Mouse (Mus musculus): Measurements from ENCODE around the gene Usp24.
"Not testable (repeated sequence)": the region's sequence is repeated elsewhere in the genome, so short reads cannot be mapped to it uniquely, and the experiment has no call there.

Gene Usp24

GRCm38 (mm10) chr4:106333584-106333983, 17.6 kb downstream of the Usp24 start:
- no peak for DNase-seq (ENCODE audit: low read depth, low spot score)
- Histone ChIP-seq H3K36me3 (ENCODE audit: control insufficient read depth, insufficient read depth, low read length, poor library complexity, severe bottlenecking) (no peaks in the 10 kb centered on the region), H3K27me3 (ENCODE audit: control insufficient read depth, insufficient read depth, low read length, poor library complexity, severe bottlenecking) (no peaks in the 10 kb centered on the region)

DNA sequence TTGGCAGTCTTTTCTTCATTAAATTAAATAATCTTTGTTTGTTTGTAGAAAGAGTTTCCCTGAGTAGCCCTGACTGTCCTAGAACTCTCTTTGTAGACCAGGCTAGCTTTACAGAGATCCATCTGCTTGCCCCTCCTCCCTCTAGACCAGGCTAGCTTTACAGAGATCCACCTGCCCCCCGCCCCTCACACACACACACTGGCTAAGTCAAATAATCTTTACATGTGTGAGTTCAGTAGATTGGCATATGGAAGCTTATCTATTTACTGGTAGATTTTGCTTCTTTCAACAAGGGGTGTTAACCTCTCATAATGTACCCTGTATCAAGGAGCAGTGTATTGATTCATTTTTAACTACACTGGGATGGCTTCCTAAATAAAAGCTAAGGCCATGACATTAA, 19.8 kb downstream of the Usp24 start:
- H3K27me3 ChIP-seq (ENCODE audit: control insufficient read depth, insufficient read depth, low read length, poor library complexity, severe bottlenecking) = no peaks in the 10 kb centered on the region
- no peaks in the 10 kb centered on the region for H3K36me3 ChIP-seq (ENCODE audit: control insufficient read depth, insufficient read depth, low read length, poor library complexity, severe bottlenecking)
- no peak for DNase-seq (ENCODE audit: low read depth, low spot score)

DNA sequence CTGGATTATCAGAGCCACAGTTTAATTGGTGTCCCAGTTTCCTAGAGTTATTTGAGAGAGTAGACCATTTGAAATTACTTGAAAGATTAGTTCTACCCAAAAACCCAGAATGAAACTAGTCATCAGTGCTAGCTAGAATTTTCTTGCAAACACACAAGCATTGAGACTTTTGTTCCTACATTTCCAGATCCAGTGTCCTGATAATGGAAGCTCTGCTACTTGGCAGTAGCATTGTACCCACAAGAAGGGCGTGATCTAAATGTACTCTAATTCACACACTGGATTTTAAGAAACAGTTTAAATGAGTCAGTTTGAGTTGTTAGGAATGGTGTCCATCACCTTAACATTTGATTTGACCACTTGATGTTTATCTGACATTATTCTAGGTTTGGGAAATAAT, 31.7 kb downstream of the Usp24 start:
- H3K36me3 ChIP-seq (ENCODE audit: control insufficient read depth, insufficient read depth, low read length, poor library complexity, severe bottlenecking) = peaks cover 10% of the 10 kb centered on the region
- DNase-seq (ENCODE audit: low read depth, low spot score) = no peak

GRCm38 (mm10) chr4:106355025-106355424, 39.0 kb downstream of the Usp24 start:
- not testable (repeated sequence) for H3K27me3 ChIP-seq (ENCODE audit: control insufficient read depth, insufficient read depth, low read length, poor library complexity, severe bottlenecking); H3K36me3 ChIP-seq (ENCODE audit: control insufficient read depth, insufficient read depth, low read length, poor library complexity, severe bottlenecking); DNase-seq (ENCODE audit: low read depth, low spot score)

More for the DNA sequence above, 31.7 kb downstream of the Usp24 start:
- no peaks in the 10 kb centered on the region for H3K27me3 ChIP-seq (ENCODE audit: control insufficient read depth, insufficient read depth, low read length, poor library complexity, severe bottlenecking)

GRCm38 (mm10) chr4:106370013-106370412, 54.0 kb downstream of the Usp24 start:
- H3K36me3 ChIP-seq (ENCODE audit: control insufficient read depth, insufficient read depth, low read length, poor library complexity, severe bottlenecking) = peaks cover 10% of the 10 kb centered on the region
- DNase-seq (ENCODE audit: low read depth, low spot score) = no peak
- no peaks in the 10 kb centered on the region for H3K27me3 ChIP-seq (ENCODE audit: control insufficient read depth, insufficient read depth, low read length, poor library complexity, severe bottlenecking)

GRCm38 (mm10) chr4:106375857-106376256, 59.8 kb downstream of the Usp24 start:
- H3K36me3 ChIP-seq (ENCODE audit: control insufficient read depth, insufficient read depth, low read length, poor library complexity, severe bottlenecking) = peaks cover 14% of the 10 kb centered on the region
- H3K27me3 ChIP-seq (ENCODE audit: control insufficient read depth, insufficient read depth, low read length, poor library complexity, severe bottlenecking) = no peaks in the 10 kb centered on the region
- DNase-seq (ENCODE audit: low read depth, low spot score) = peak; percentile 88

GRCm38 (mm10) chr4:106378839-106379572, 63.0 kb downstream of the Usp24 start:
- H3K36me3 ChIP-seq (ENCODE audit: control insufficient read depth, insufficient read depth, low read length, poor library complexity, severe bottlenecking) = peaks cover 10% of the 10 kb centered on the region
- H3K27me3 ChIP-seq (ENCODE audit: control insufficient read depth, insufficient read depth, low read length, poor library complexity, severe bottlenecking) = no peaks in the 10 kb centered on the region
- DNase-seq (ENCODE audit: low read depth, low spot score) = no peak

DNA sequence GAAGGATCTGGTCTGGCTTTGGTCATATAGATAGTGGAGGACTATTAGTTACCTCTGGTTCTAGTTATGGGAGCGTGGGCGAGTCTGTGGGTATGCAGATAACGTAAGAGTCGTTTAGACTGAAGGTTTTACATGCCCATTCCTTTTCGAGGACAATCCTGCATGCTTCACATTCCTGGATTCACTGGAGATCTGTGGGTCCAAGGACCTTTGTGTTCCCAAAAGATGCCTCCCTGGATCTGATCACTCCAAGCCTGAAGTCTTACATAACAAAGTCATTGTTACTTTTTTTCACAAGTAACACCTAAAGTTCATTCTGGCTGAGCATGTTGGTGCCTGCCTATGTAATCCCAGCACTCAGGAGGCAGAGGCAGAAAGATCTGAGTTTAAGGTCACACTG, 65.1 kb downstream of the Usp24 start:
- DNase-seq (ENCODE audit: low read depth, low spot score) = no peak
- Histone ChIP-seq H3K36me3 (ENCODE audit: control insufficient read depth, insufficient read depth, low read length, poor library complexity, severe bottlenecking) (peaks cover 17% of the 10 kb centered on the region), H3K27me3 (ENCODE audit: control insufficient read depth, insufficient read depth, low read length, poor library complexity, severe bottlenecking) (no peaks in the 10 kb centered on the region)

DNA sequence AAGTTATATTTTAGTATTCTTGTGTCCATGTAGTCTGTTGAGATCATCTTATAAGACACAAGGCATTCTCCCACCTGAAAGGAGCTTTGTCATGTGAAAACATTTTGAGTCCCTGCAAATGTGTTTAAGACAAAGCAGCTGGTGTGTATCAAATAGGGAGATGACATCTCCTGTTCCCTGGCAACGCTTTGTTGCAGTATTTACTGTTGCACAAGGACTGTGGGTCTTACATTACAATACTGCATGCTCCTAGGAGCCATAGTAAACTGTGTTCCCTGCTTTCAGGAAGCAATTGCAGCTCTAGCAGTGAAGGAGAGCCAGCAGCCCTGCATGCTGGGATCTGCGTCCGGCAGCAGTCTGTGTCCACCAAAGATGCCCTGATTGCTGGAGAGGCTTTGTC, 73.9 kb downstream of the Usp24 start:
- Histone ChIP-seq H3K36me3 (ENCODE audit: control insufficient read depth, insufficient read depth, low read length, poor library complexity, severe bottlenecking) (peaks cover 32% of the 10 kb centered on the region), H3K27me3 (ENCODE audit: control insufficient read depth, insufficient read depth, low read length, poor library complexity, severe bottlenecking) (no peaks in the 10 kb centered on the region)
- DNase-seq (ENCODE audit: low read depth, low spot score) = no peak

- no peak for DNase-seq (ENCODE audit: low read depth, low spot score)
Observed at GRCm38 (mm10) chr4:106409621-106410020, 93.6 kb downstream of the Usp24 start.

DNA sequence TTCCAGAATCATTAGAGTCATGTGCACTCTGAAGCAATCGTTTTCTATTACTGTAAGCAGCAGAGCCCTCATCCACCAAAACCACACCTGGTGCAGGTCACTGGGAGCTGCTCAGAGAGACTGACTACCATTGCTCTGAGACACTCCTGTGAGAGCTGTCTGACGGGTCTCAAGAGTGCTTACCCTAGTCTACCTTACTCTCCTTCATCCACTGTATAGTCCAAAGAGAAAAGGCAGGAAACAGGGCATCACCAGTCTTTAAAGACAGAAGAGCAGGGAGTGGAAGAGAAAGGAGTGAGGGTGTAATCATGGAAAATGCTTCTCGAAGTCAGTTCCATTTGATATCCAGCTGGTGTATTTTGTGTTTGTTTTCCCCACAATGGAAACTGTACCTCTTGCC, 103.2 kb downstream of the Usp24 start:
- H3K36me3 ChIP-seq (ENCODE audit: control insufficient read depth, insufficient read depth, low read length, poor library complexity, severe bottlenecking) = peaks cover 18% of the 10 kb centered on the region
- DNase-seq (ENCODE audit: low read depth, low spot score) = no peak
- no peaks in the 10 kb centered on the region for H3K27me3 ChIP-seq (ENCODE audit: control insufficient read depth, insufficient read depth, low read length, poor library complexity, severe bottlenecking)

More at GRCm38 (mm10) chr4:106409621-106410020, 93.6 kb downstream of the Usp24 start:
- H3K27me3 ChIP-seq (ENCODE audit: control insufficient read depth, insufficient read depth, low read length, poor library complexity, severe bottlenecking) = no peaks in the 10 kb centered on the region
- peaks cover 24% of the 10 kb centered on the region for H3K36me3 ChIP-seq (ENCODE audit: control insufficient read depth, insufficient read depth, low read length, poor library complexity, severe bottlenecking)

- H3K36me3 ChIP-seq (ENCODE audit: control insufficient read depth, insufficient read depth, low read length, poor library complexity, severe bottlenecking) = peaks cover 23% of the 10 kb centered on the region
- H3K27me3 ChIP-seq (ENCODE audit: control insufficient read depth, insufficient read depth, low read length, poor library complexity, severe bottlenecking) = no peaks in the 10 kb centered on the region
- no peak for DNase-seq (ENCODE audit: low read depth, low spot score)
Observed at GRCm38 (mm10) chr4:106419791-106420190, 103.8 kb downstream of the Usp24 start.

- no peak for DNase-seq (ENCODE audit: low read depth, low spot score)
- Histone ChIP-seq H3K27me3 (ENCODE audit: control insufficient read depth, insufficient read depth, low read length, poor library complexity, severe bottlenecking) (no peaks in the 10 kb centered on the region), H3K36me3 (ENCODE audit: control insufficient read depth, insufficient read depth, low read length, poor library complexity, severe bottlenecking) (peaks cover 28% of the 10 kb centered on the region)
Observed at GRCm38 (mm10) chr4:106422597-106422996, 106.6 kb downstream of the Usp24 start.

GRCm38 (mm10) chr4:106424560-106424959, 108.5 kb downstream of the Usp24 start:
- H3K36me3 ChIP-seq (ENCODE audit: control insufficient read depth, insufficient read depth, low read length, poor library complexity, severe bottlenecking) = peaks cover 20% of the 10 kb centered on the region
- DNase-seq (ENCODE audit: low read depth, low spot score) = no peak
- H3K27me3 ChIP-seq (ENCODE audit: control insufficient read depth, insufficient read depth, low read length, poor library complexity, severe bottlenecking) = no peaks in the 10 kb centered on the region

DNA sequence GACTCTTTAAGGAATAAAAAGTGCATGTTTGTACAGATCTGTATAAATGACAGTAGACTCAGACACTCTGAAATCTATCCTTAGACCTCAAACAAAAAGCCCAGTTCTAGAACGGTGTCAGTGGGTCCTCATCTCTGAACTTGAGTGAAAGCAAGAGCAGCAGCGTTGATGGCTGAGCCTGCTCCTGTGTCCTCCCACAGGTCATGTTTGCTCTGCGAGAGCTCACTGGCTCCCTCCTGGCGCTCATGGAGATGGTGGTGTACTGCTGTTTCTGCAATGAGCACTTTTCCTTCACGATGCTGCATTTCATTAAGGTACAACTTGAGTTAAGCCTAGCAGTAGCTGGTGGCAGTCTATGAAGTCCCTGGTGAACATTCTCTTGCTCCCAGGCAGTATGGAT, 110.3 kb downstream of the Usp24 start:
- Histone ChIP-seq H3K36me3 (ENCODE audit: control insufficient read depth, insufficient read depth, low read length, poor library complexity, severe bottlenecking) (peaks cover 19% of the 10 kb centered on the region), H3K27me3 (ENCODE audit: control insufficient read depth, insufficient read depth, low read length, poor library complexity, severe bottlenecking) (no peaks in the 10 kb centered on the region)
- DNase-seq (ENCODE audit: low read depth, low spot score) = no peak

DNA sequence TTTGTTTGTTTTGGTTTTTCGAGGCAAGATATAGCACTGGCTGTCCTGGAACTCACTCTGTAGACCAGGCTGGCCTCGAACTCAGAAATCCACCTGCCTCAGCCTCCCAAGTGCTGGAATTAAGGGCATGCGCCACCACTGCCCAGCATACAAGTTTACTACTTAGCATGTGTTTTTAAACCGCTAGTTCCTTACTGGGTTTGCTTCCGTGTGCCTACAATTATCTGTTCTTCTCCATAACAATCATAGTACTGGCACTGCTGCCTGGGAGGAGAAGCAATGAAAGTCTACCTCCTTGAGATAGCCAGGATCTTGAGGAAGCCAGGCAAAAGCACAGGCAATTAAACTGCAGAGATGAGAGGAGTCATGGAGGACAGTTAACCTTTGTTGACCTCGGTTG, 112.6 kb downstream of the Usp24 start:
- H3K27me3 ChIP-seq (ENCODE audit: control insufficient read depth, insufficient read depth, low read length, poor library complexity, severe bottlenecking) = no peaks in the 10 kb centered on the region
- DNase-seq (ENCODE audit: low read depth, low spot score) = no peak
- H3K36me3 ChIP-seq (ENCODE audit: control insufficient read depth, insufficient read depth, low read length, poor library complexity, severe bottlenecking) = peaks cover 19% of the 10 kb centered on the region

All from splenic B cell, adult 2 months (primary cell).